Mouse (Mus musculus): Measurements from ENCODE around the gene Btrc. TPM values are rescaled to one million over a fixed set of nuclear protein-coding genes. Genes with fewer than 3 reads are reported as not detected.

Gene Btrc
- total and polyA plus RNA-seq, 3 experiments: 11.4 to 83.6 (median 26.9) TPM

DNA sequence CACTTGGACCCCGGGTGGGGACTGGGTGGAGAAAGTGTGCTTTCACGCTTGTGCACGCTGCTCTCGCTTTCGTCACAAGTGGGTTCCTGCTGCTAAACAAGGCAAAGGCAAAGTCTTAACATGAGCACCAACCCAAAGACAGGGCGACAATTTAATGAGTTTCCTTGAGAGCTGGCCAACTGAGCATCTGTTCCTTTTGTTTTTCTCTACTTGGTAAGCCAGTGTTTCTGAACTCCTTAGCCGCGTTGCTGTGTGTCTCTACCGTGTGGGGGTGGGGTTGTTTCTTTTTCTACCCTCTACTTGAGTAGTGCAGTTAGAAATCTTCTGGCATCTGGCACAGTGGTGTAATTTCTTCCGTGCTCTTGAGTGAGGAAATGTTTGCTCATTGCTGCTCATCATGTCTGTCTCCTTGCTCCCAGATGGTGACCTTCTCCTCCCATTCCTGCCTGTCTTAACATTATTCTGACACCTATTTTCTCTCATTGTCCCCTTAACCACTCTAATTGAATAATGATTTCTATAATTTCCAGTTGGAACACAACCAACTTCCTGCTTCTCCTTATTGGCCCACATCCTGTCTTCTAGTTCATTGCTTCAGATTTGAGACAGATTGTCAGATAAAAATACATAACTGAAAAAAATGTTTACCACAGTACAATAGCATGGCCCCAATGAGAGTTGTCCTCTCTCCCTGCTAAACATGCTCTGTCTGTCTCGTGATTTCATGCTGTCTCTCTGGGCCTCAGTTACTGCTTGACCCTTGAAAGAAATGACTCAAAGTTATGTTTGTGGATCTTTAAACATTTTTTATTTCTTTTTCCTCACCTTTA is 109.4 kb downstream of the Btrc start:
- Histone ChIP-seq H3K9me3 (replicated peaks) (no peaks in the 10 kb centered on the region), H3K4me3 (ENCODE audit: low read depth, low read length) (no peak overlapping the region), H3K27me3 (ENCODE audit: insufficient read depth, low read length) (no peaks in the 10 kb centered on the region), H3K4me1 (ENCODE audit: insufficient read depth, low read depth, low read length) (peaks cover 8% of the 10 kb centered on the region), H3K36me3 (replicated peaks) (peaks cover 49% of the 10 kb centered on the region)
- TF ChIP-seq GATA1 (IDR thresholded peaks at IDR 0.05; ENCODE audit: borderline replicate concordance, low read length): no peak
- no peak for TF ChIP-seq TAL1 (conservative IDR thresholded peaks at IDR 0.05; ENCODE audit: low read depth, low read length)
- no peak for TF ChIP-seq CTCF (IDR thresholded peaks at IDR 0.05; ENCODE audit: low read depth, low read length)
- no peak for TF ChIP-seq GATA2 (IDR thresholded peaks at IDR 0.05; ENCODE audit: borderline replicate concordance, low read depth, low read length)
- no peak for TF ChIP-seq POLR2AphosphoS5 (IDR thresholded peaks at IDR 0.05; ENCODE audit: insufficient replicate concordance, low read depth, low read length)
- DNase-seq (ENCODE audit: low spot score): no peak
- ATAC-seq (ENCODE audit: extremely low read depth, insufficient number of reproducible peaks, low FRiP score, poor library complexity, severe bottlenecking): no peak

DNA sequence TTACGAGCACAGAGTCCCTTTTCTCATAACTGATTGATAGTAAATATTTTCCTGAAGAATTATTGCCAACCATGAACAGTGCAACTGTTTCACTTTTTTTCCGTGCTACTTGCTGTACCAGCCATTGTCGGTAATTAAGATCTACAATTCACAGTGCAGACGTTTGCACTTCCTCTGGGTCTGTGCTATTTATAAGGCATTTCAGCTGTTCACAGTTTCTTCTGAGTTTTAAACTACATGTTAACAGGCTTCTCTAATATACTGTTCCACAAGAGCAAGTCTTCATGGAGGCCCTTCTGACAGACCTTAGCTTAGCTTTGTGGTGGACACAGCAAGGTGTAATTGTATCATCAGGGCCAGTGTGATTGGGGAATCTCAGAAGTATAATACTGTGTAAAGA is 111.2 kb downstream of the Btrc start:
- TF ChIP-seq GATA1 (IDR thresholded peaks at IDR 0.05; ENCODE audit: borderline replicate concordance, low read length) (no peak), POLR2AphosphoS5 (IDR thresholded peaks at IDR 0.05; ENCODE audit: insufficient replicate concordance, low read depth, low read length) (no peak), GATA2 (IDR thresholded peaks at IDR 0.05; ENCODE audit: borderline replicate concordance, low read depth, low read length) (no peak), CTCF (IDR thresholded peaks at IDR 0.05; ENCODE audit: low read depth, low read length) (no peak), TAL1 (conservative IDR thresholded peaks at IDR 0.05; ENCODE audit: low read depth, low read length) (no peak)
- Histone ChIP-seq H3K36me3 (replicated peaks) (peaks cover 40% of the 10 kb centered on the region), H3K4me1 (ENCODE audit: insufficient read depth, low read depth, low read length) (peaks cover 8% of the 10 kb centered on the region), H3K4me3 (ENCODE audit: low read depth, low read length) (no peak overlapping the region), H3K27me3 (ENCODE audit: insufficient read depth, low read length) (no peaks in the 10 kb centered on the region), H3K9me3 (replicated peaks) (no peaks in the 10 kb centered on the region)
- ATAC-seq (ENCODE audit: extremely low read depth, insufficient number of reproducible peaks, low FRiP score, poor library complexity, severe bottlenecking) (no peak), DNase-seq (ENCODE audit: low spot score) (no peak)

DNA sequence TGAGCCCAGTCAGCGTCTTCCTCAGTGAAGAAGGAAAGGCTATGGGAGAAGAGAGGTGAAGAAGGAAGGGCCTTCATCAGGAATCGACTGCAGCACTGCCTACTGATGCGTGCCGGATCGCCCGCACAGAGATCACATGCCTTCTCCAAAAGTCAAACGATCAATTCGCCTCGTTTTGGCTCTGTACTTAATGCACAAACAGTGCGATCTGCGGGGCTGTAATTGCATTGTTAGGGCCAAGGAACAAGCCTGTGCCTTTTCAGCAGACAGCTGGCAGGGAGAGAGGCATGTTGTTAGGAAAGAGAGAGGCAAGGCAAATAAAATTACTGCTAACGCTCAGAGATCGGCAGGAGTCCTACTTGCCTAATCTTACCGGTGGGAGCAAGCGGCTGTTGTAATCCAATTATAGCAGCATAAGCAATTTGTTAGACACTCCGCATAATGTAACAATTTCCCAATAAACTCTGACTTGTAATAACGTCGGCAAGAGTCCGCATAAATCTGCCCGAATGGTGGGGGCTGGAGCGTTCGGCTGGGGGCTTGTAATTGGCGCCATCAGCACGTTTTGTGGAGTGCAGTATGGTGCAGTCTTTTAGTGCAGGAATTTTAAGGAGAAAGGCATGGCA is 112.5 kb downstream of the Btrc start:
- TF ChIP-seq TAL1 (conservative IDR thresholded peaks at IDR 0.05; ENCODE audit: low read depth, low read length) (no peak), GATA1 (IDR thresholded peaks at IDR 0.05; ENCODE audit: borderline replicate concordance, low read length) (no peak), POLR2AphosphoS5 (IDR thresholded peaks at IDR 0.05; ENCODE audit: insufficient replicate concordance, low read depth, low read length) (no peak), CTCF (IDR thresholded peaks at IDR 0.05; ENCODE audit: low read depth, low read length) (no peak), GATA2 (IDR thresholded peaks at IDR 0.05; ENCODE audit: borderline replicate concordance, low read depth, low read length) (no peak)

DNA sequence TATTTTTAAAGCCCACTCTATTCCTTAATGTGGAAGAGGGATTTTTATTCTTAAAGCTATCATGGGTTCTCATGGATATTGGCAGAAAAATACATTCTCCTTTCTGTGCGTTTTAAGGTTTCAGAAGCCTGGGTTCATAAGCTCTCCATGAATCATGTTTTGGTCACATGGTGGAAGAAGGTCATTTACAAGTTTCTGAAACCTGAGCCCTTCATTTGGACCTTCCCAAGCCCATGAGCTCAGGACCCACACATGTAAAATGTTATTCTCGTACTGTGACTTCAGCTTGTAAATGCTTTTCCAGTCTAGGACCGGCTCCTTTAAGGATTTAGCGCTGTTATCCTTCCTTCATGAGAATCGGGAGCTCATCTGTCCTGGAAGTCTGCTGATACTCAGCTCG is 116.0 kb downstream of the Btrc start:
- no peak for DNase-seq (ENCODE audit: low spot score)

More for the DNA sequence above, 112.5 kb downstream of the Btrc start:
- DNase-seq (ENCODE audit: low spot score) (no peak), ATAC-seq (ENCODE audit: extremely low read depth, insufficient number of reproducible peaks, low FRiP score, poor library complexity, severe bottlenecking) (no peak)
- H3K4me3 ChIP-seq (ENCODE audit: low read depth, low read length): no peak overlapping the region
- H3K27me3 ChIP-seq (ENCODE audit: insufficient read depth, low read length): no peaks in the 10 kb centered on the region
- H3K9me3 ChIP-seq (replicated peaks): no peaks in the 10 kb centered on the region
- peaks cover 16% of the 10 kb centered on the region for H3K4me1 ChIP-seq (ENCODE audit: insufficient read depth, low read depth, low read length)
- peaks cover 41% of the 10 kb centered on the region for H3K36me3 ChIP-seq (replicated peaks)

DNA sequence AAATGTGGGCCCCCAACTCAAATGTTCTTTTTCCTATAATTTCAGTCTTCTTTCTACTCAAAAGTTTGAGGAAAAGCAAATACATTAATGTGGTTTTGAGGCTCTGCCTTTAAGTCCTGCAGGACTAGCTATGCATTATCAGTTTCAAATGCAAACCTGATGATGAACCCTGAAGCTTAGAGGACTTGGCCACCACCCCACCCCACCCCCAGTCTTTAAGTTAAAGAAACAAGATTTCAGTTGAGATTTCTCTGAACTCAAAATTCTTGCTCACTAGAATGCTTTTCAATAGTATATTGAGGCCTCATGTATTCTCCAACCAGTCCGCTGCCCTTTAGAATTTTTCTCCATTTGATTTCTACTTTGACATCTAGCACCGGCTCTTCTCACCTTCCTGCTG is 117.0 kb downstream of the Btrc start:
- no peak for DNase-seq (ENCODE audit: low spot score)
- no peak for TF ChIP-seq CTCF (IDR thresholded peaks at IDR 0.05; ENCODE audit: low read depth, low read length)
- TF ChIP-seq GATA2 (IDR thresholded peaks at IDR 0.05; ENCODE audit: borderline replicate concordance, low read depth, low read length): no peak
- TF ChIP-seq POLR2AphosphoS5 (IDR thresholded peaks at IDR 0.05; ENCODE audit: insufficient replicate concordance, low read depth, low read length): no peak
- no peak for TF ChIP-seq TAL1 (conservative IDR thresholded peaks at IDR 0.05; ENCODE audit: low read depth, low read length)

More for the DNA sequence above, 116.0 kb downstream of the Btrc start:
- Histone ChIP-seq H3K4me1 (ENCODE audit: insufficient read depth, low read depth, low read length) (peaks cover 14% of the 10 kb centered on the region; the same call in 1 of the 2 replicates), H3K9me3 (replicated peaks) (no peaks in the 10 kb centered on the region), H3K27me3 (ENCODE audit: insufficient read depth, low read length) (no peaks in the 10 kb centered on the region), H3K4me3 (ENCODE audit: low read depth, low read length) (no peak overlapping the region), H3K36me3 (replicated peaks) (peaks cover 37% of the 10 kb centered on the region)
- no peak for ATAC-seq (ENCODE audit: extremely low read depth, insufficient number of reproducible peaks, low FRiP score, poor library complexity, severe bottlenecking)
- no peak for TF ChIP-seq POLR2AphosphoS5 (IDR thresholded peaks at IDR 0.05; ENCODE audit: insufficient replicate concordance, low read depth, low read length)
- TF ChIP-seq TAL1 (conservative IDR thresholded peaks at IDR 0.05; ENCODE audit: low read depth, low read length): no peak
- no peak for TF ChIP-seq GATA1 (IDR thresholded peaks at IDR 0.05; ENCODE audit: borderline replicate concordance, low read length)
- no peak for TF ChIP-seq CTCF (IDR thresholded peaks at IDR 0.05; ENCODE audit: low read depth, low read length)
- no peak for TF ChIP-seq GATA2 (IDR thresholded peaks at IDR 0.05; ENCODE audit: borderline replicate concordance, low read depth, low read length)

DNA sequence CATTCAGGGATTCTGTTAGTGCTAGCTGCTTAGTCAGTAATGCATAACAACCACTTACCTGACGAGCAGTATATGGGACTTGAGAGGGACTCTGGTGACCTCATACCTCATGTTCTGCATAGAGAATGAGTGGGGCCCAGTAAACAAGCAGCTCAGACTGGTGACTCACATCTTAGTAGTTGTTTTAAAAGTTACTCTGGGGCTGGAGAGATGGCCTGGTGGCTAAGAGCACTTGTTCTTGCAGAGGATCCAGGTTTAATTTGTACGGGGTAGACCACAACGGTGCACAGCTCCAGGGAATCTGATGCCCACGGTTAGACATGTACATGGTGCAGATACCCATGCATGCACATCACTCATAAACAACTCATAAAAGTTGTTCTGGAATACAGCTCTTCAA is 117.4 kb downstream of the Btrc start:
- Histone ChIP-seq H3K27me3 (ENCODE audit: insufficient read depth, low read length) (no peaks in the 10 kb centered on the region), H3K9me3 (replicated peaks) (no peaks in the 10 kb centered on the region), H3K36me3 (replicated peaks) (peaks cover 35% of the 10 kb centered on the region), H3K4me3 (ENCODE audit: low read depth, low read length) (no peak overlapping the region), H3K4me1 (ENCODE audit: insufficient read depth, low read depth, low read length) (peaks cover 17% of the 10 kb centered on the region; the same call in 1 of the 2 replicates)
- DNase-seq (ENCODE audit: low spot score) (no peak), ATAC-seq (ENCODE audit: extremely low read depth, insufficient number of reproducible peaks, low FRiP score, poor library complexity, severe bottlenecking) (no peak)
- TF ChIP-seq GATA2 (IDR thresholded peaks at IDR 0.05; ENCODE audit: borderline replicate concordance, low read depth, low read length) (no peak), POLR2AphosphoS5 (IDR thresholded peaks at IDR 0.05; ENCODE audit: insufficient replicate concordance, low read depth, low read length) (no peak), GATA1 (IDR thresholded peaks at IDR 0.05; ENCODE audit: borderline replicate concordance, low read length) (no peak), TAL1 (conservative IDR thresholded peaks at IDR 0.05; ENCODE audit: low read depth, low read length) (no peak), CTCF (IDR thresholded peaks at IDR 0.05; ENCODE audit: low read depth, low read length) (no peak)

More for the DNA sequence above, 117.0 kb downstream of the Btrc start:
- ATAC-seq (ENCODE audit: extremely low read depth, insufficient number of reproducible peaks, low FRiP score, poor library complexity, severe bottlenecking): no peak
- peaks cover 17% of the 10 kb centered on the region; the same call in 1 of the 2 replicates for H3K4me1 ChIP-seq (ENCODE audit: insufficient read depth, low read depth, low read length)
- no peaks in the 10 kb centered on the region for H3K9me3 ChIP-seq (replicated peaks)
- H3K4me3 ChIP-seq (ENCODE audit: low read depth, low read length): no peak overlapping the region
- peaks cover 40% of the 10 kb centered on the region for H3K36me3 ChIP-seq (replicated peaks)
- H3K27me3 ChIP-seq (ENCODE audit: insufficient read depth, low read length): no peaks in the 10 kb centered on the region

Measured in G1E (cell line).